Mouse (Mus musculus) myocyte (in vitro differentiated cells): ENCODE data around the gene Prg2.

Source experiments
- E2F4 ChIP-seq: IDR thresholded peaks from one replicate; pipeline ENCODE4 v1.6.1; 2011; ENCODE audit warnings: mild to moderate bottlenecking, control low read depth, moderate library complexity; ENCODE audit not compliant: insufficient read depth
- MYOG ChIP-seq, 3 experiments: IDR thresholded peaks; one replicate each; pipeline ENCODE4 v1.6.1; 2011; ENCODE audit warnings: control low read depth in 2 of 3, low read depth in 2 of 3, mild to moderate bottlenecking in 2 of 3; ENCODE audit not compliant: insufficient read length in 2 of 3, control insufficient read depth in 1 of 3, insufficient read depth in 1 of 3
- POLR2A ChIP-seq: IDR thresholded peaks from one replicate; pipeline ENCODE4 v1.6.1; 2011; ENCODE audit warnings: low read depth, mild to moderate bottlenecking, control low read depth, moderate library complexity; ENCODE audit not compliant: insufficient read length
- SRF ChIP-seq: IDR thresholded peaks from one replicate; pipeline ENCODE4 v1.6.1; 2011; ENCODE audit warnings: low read depth; ENCODE audit not compliant: control insufficient read depth, insufficient read length

DNA sequence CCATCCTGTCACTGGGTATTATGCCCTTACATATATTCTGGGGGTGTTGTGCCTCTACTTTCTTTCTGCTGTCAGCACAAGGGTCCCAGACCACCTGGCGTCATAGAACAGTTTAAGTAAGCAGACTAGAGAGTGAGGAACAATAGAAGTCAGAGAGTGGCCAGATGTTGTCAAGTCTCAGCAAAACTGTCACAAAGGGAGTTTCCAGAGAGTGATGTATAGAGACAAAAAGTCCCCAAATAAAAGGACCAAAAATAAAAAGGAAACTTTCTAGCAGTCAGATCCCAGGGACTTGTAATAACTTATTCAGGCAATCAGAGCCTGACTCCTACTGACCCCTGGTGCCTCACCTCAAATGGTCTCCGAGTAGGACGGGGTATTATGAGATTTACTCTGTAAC, 18.4 kb upstream of the Prg2 start:
- no peak for TF ChIP-seq MYOG (IDR thresholded peaks at IDR 0.05; ENCODE audit: control insufficient read depth in 1 of 3, insufficient read depth in 1 of 3, insufficient read length in 2 of 3, low read depth in 2 of 3)
- no peak for TF ChIP-seq POLR2A
- TF ChIP-seq E2F4 = no peak
- TF ChIP-seq SRF = no peak
